Mouse (Mus musculus) thymus, adult 2 months (tissue): Measurements from ENCODE around the gene Arhgap25.

Experiments used
- CTCF ChIP-seq: fragments of 200-500 bp; IDR thresholded peaks from 2 replicates; pipeline ENCODE4 v1.5.1; 2012; ENCODE audit warnings: mild to moderate bottlenecking, control low read depth, low read length, moderate library complexity, borderline replicate concordance; ENCODE audit not compliant: control insufficient read depth, poor library complexity, insufficient read depth; ENCODE audit errors: extremely low read depth
- POLR2A ChIP-seq: fragments of 200-500 bp; IDR thresholded peaks from 2 replicates; pipeline ENCODE4 v1.6.1; 2012; ENCODE audit warnings: mild to moderate bottlenecking, low read length, control low read depth, moderate library complexity; ENCODE audit not compliant: control insufficient read depth, poor library complexity, insufficient read depth; ENCODE audit errors: extremely low read depth

DNA sequence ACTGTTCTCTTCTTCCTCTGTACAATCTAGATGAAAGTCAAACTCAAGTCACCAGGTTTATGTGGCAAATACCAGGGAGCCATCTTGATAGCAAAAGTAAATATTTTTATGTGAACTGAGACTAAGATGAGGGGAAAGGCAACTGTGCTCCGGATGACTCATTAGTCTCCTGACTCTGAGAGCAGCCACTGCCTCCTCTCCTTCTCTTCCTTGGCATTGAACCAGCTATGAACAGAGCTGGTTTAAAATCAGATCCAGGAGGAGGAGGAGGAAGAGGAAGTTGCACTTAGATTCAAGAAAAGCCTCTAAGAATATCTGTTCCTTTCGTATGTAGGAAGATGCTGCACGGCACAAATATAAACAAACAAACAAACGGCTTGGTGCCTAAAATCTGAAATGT lies 22.1 kb downstream of the Arhgap25 start:
- TF ChIP-seq CTCF (no peak), POLR2A (no peak)
